Mouse (Mus musculus) E14TG2a.4 (cell line): Measurements from ENCODE around the gene Col4a3bp.
A peak's percentile ranks its signal among the peaks of the same experiment; 100 is the strongest.
"Not testable (repeated sequence)": the region's sequence is repeated elsewhere in the genome, so short reads cannot be mapped to it uniquely, and the experiment has no call there.

Source experiments
- H3K27me3 ChIP-seq: 2 replicates; pipeline ENCODE4 v1.6.1; 2014; ENCODE audit warnings: low read length, control low read depth; ENCODE audit not compliant: insufficient read depth
- H3K36me3 ChIP-seq: 2 replicates; pipeline ENCODE4 v1.6.1; 2014; ENCODE audit warnings: low read length, control low read depth; ENCODE audit not compliant: insufficient read depth
- H3K4me1 ChIP-seq: replicated peaks from 2 replicates; pipeline ENCODE4 v1.6.1; 2014; ENCODE audit warnings: low read depth, low read length, control low read depth
- H3K4me3 ChIP-seq: replicated peaks from 2 replicates; pipeline ENCODE4 v1.5.1; 2014; ENCODE audit warnings: mild to moderate bottlenecking, low read length
- H3K9me3 ChIP-seq: 2 replicates; pipeline ENCODE4 v1.6.1; 2014; ENCODE audit warnings: low read length, control low read depth
- CTCF ChIP-seq: conservative IDR thresholded peaks from 2 replicates; pipeline ENCODE4 v1.5.1; 2014; ENCODE audit warnings: low read length
- NANOG ChIP-seq: IDR thresholded peaks from 2 replicates; pipeline ENCODE4 v1.6.1; 2014; ENCODE audit warnings: borderline replicate concordance, low read length, mixed read lengths
- POU5F1 ChIP-seq: IDR thresholded peaks from 2 replicates; pipeline ENCODE4 v1.6.1; 2014; ENCODE audit warnings: low read length, borderline replicate concordance

Col4a3bp gene

DNA sequence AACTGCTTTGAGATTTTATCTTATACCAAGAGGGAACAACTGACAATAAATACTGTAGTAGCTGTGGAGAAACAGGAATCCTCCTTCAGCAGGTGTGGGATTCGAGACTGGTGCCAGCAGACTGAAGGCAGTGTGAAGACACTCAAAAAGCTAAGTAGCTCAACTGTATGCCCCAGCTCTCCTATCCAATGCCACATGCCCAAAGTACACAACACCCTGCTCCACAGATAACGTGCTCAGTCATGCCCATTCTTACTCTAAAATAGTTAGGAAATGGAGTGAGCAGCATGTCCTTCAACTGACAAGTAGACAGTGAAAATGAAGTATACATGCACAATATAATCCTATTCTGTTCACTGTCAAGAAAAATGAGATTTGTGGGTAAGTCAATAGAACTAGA, 101.8 kb downstream of the Col4a3bp start:
- peaks cover 20% of the 10 kb centered on the region for H3K36me3 ChIP-seq
- TF ChIP-seq CTCF (no peak), POU5F1 (no peak), NANOG (no peak)
- peaks cover 4% of the 10 kb centered on the region for H3K4me1 ChIP-seq
- no peaks in the 10 kb centered on the region for H3K9me3 ChIP-seq
- H3K27me3 ChIP-seq, result no peaks in the 10 kb centered on the region
- no peak overlapping the region for H3K4me3 ChIP-seq

DNA sequence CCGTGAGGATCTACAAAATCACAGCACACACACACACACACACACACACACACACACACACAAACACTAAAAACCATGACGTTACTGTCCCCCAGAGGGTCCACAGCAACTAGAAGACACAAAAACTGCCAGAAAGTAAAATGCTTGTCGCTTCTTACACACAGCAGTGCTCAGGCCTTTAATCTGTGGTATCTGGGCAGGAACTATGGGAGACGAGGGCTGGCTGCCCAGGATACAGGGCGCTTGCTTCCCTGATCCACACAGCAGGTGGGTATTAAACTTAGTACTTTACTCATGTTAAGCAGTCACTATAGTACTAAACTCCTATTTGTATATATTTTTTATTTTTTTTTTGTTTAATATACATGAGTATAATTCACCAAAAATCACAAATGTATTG, 103.4 kb downstream of the Col4a3bp start:
- Histone ChIP-seq H3K27me3 (no peaks in the 10 kb centered on the region), H3K9me3 (no peaks in the 10 kb centered on the region), H3K4me1 (peaks cover 4% of the 10 kb centered on the region), H3K36me3 (peaks cover 36% of the 10 kb centered on the region), H3K4me3 (no peak overlapping the region)
- TF ChIP-seq NANOG (no peak), CTCF (no peak), POU5F1 (no peak)

DNA sequence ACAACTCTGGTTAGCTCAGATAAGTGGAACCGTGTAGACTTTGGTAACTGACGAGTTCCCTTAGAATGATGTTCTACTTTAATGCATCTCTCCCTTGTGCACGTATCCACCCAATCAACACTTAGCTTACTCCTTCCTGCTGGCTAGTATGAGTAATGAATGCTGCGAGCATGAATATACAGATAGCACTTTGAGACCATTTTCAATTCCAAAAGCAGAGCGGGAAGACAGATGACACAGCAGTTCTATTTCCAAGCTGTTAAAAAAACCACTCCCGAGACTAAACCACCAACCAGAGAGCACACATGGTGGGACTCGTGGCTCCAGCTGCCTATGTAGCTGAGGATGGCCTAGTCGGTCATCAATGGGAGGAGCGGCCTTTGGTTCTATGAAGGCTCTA, 110.6 kb downstream of the Col4a3bp start:
- H3K4me3 ChIP-seq, result no peak overlapping the region
- H3K36me3 ChIP-seq, result peaks cover 99% of the 10 kb centered on the region
- H3K4me1 ChIP-seq, result no peaks in the 10 kb centered on the region
- no peaks in the 10 kb centered on the region for H3K9me3 ChIP-seq
- H3K27me3 ChIP-seq, result no peaks in the 10 kb centered on the region
- TF ChIP-seq CTCF (no peak), NANOG (no peak), POU5F1 (no peak)

DNA sequence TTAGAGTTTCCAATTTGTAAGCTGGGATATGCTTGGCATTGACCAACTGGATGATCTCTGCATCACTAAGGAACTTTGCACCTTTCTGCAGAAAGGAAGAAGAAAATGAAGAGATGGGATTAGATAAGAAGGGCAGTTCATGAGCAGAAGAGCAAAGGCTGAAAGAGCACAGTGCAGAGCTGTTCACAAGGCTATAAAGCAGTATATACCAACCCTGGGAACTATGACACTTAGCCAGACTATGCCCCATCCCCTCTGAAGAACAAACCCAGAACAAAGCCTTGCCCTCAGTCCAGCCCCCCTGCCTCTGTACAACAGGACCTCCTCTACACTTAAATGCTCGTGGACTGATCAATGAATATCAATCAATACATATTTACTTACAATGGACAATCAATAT, 114.3 kb downstream of the Col4a3bp start:
- peaks cover 98% of the 10 kb centered on the region for H3K36me3 ChIP-seq
- no peaks in the 10 kb centered on the region for H3K27me3 ChIP-seq
- no peak overlapping the region for H3K4me3 ChIP-seq
- TF ChIP-seq CTCF, result no peak
- H3K9me3 ChIP-seq, result no peaks in the 10 kb centered on the region
- H3K4me1 ChIP-seq, result peaks cover 23% of the 10 kb centered on the region

DNA sequence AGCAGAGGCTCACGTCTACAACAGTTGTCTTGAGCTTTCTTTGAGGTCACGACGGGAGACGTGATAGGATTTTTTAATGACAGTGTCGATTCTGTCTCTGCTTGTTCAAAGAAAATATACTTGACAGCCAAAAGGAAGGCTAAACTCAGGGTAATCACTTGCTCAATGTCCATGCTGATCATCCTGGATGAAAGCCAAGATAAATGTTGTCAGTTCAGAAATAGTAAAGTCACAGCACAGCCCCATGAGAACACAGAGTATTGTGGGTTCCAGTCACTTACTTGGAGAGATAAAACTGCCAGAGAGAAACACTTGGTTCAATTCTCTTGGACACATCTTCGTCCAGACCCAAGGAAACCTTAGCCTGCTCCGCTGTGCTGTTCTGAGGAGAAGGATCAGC, 116.5 kb downstream of the Col4a3bp start:
- TF ChIP-seq POU5F1 (no peak), CTCF (no peak), NANOG (no peak)
- H3K4me1 ChIP-seq, result peaks cover 26% of the 10 kb centered on the region
- peaks cover 99% of the 10 kb centered on the region for H3K36me3 ChIP-seq
- H3K4me3 ChIP-seq, result no peak overlapping the region
- H3K9me3 ChIP-seq, result no peaks in the 10 kb centered on the region
- H3K27me3 ChIP-seq, result no peaks in the 10 kb centered on the region

DNA sequence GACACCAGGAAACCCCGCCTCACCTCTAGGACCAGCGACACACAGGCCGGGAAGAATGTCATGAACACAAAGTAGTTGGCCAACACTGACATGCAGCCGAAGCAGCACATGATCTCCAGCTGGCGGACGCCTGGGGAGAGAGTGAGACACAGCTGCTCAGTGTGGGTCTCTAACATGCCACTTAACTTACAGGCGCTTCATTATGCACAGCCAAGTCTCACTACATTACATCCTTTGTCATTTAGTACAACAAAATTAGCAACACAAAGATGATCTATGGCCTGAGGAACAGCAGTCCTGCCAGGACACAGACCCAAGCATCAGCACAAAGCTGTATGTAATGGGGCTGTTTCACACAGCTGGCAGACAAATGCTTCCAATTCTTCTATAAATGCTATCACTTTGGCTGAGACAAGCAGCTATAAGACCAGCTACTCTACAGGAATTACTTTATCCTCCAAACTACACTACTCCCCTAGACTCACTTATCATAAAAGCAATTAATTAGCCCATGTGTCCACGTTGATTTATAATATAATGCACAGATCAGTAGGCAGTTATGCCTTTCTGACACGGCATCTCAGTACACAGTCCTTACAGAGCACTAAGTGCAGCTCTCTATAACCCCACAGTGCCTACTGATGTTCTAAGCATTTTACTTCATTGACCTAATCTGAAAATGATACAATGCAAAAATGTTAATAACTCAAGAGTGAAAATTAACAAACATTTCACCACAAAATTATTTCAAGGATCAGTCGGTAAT, 117.9 kb downstream of the Col4a3bp start:
- Histone ChIP-seq H3K4me1 (peaks cover 26% of the 10 kb centered on the region), H3K9me3 (no peaks in the 10 kb centered on the region), H3K4me3 (no peak overlapping the region), H3K36me3 (peaks cover 99% of the 10 kb centered on the region), H3K27me3 (no peaks in the 10 kb centered on the region)
- TF ChIP-seq NANOG, result peak; percentile 96
- no peak for TF ChIP-seq CTCF

DNA sequence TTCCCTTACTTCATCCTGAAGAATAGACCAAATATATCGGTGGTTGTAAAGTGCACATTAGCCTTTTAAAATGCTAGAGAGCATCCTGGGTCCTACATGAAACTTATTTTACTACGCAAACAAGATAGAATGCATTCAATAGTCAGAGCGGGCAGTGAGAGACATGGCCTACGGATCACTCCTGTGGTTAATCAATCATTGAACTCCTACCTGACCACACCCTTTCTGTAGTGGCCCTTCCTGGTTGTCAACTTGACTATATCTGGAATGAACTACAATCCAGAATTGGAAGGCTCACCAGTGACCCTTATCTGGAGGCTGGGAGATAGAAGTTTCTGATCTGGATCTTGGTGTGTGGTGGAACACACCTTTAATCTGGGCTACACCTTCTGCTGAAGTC, 120.7 kb downstream of the Col4a3bp start:
- not testable (repeated sequence) for H3K27me3 ChIP-seq, H3K9me3 ChIP-seq, H3K4me3 ChIP-seq
- Histone ChIP-seq H3K36me3 (peaks cover 96% of the 10 kb centered on the region), H3K4me1 (peaks cover 38% of the 10 kb centered on the region)

DNA sequence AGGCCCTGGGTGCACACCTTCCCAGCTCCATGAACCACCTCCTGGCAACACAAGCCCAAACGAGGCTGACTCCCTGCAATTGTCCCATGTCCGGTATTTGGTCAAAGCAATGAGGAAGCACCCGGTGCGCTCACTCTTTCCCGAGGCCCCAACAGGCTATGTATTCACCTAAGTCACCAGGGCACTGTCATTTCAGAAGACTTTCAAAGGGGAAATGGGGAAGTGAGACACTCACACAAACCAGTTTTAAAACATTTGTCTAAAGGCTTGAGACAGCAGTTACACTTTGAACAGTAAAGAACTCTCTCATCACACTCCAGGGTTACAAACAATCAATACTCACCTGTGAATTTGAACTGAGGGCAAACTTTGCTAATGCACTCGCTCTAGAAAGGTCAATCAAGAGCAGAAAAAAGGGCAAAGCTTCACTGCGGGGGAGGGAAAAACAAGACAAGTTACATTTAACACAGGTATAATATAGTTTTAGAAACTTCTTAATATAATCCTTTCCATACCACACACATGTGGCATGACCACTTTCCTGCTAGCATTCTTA, 122.1 kb downstream of the Col4a3bp start:
- TF ChIP-seq CTCF (no peak), NANOG (no peak), POU5F1 (no peak)
- Histone ChIP-seq H3K4me1 (peaks cover 50% of the 10 kb centered on the region), H3K4me3 (no peak overlapping the region)

DNA sequence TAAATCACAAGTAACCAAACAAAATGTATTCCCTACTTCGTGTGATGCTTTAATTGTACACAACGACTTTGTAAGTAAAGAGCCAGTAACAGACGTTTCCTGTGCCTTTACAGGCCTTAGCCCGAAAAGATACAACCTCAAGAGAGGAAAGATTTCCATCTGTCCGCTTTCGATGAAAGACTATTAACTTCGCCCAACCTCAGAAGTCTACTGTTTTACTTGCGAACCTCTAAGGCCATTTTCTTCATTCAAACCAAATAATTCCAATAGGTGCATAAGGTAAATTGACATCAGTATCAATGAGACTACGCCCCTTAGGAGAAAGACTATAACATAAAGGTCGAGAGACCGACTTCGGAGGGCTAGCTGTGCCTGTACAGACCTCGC, 127.6 kb downstream of the Col4a3bp start:
- TF ChIP-seq POU5F1, result no peak
- TF ChIP-seq CTCF, result no peak
- TF ChIP-seq NANOG, result no peak
- no peaks in the 10 kb centered on the region for H3K9me3 ChIP-seq
- H3K36me3 ChIP-seq, result peaks cover 38% of the 10 kb centered on the region
- H3K4me1 ChIP-seq, result peaks cover 65% of the 10 kb centered on the region
- H3K27me3 ChIP-seq, result no peaks in the 10 kb centered on the region
- peak overlapping the region; percentile 95 for H3K4me3 ChIP-seq

More for the DNA sequence above, 122.1 kb downstream of the Col4a3bp start:
- Histone ChIP-seq H3K27me3 (no peaks in the 10 kb centered on the region), H3K36me3 (peaks cover 92% of the 10 kb centered on the region), H3K9me3 (no peaks in the 10 kb centered on the region)
